In genomic region chr16:37861029-37861428, GRCm38 (mm10) we compare ENCODE assay signal across 30 mouse cellular contexts. TPM values are rescaled to one million over a fixed set of nuclear protein-coding genes. Genes with fewer than 3 reads are reported as not detected.
A peak's percentile ranks its signal among the peaks of the same experiment; 100 is the strongest.
DNase-seq lines count a peak whose midpoint lies in the region; ATAC-seq and TF ChIP-seq lines count a peak whose summit lies in the region.
"Had no signal": no experiment of that assay in that cellular context is flagged by ENCODE, and none has a peak within 500 bp of the region (broad histone marks: within the 10 kb centered on the region; RNA-seq: fewer than 3 reads in every experiment).

Gene Gm36028 (minus strand): TSS chr16:37861146.

- H3K4me3 ChIP-seq in heart, embryonic 15.5 days, result no peak within 1 kb of the TSS
- H3K4me3 ChIP-seq in intestine, embryonic 14.5 days (ENCODE audit: low read depth, low read length), result no peak within 1 kb of the TSS
- H3K4me3 ChIP-seq in intestine, postnatal 0 days (ENCODE audit: low read depth, low read length), result no peak within 1 kb of the TSS
- no peak within 1 kb of the TSS for H3K4me3 ChIP-seq in intestine, embryonic 15.5 days (replicated peaks)
- H3K4me3 ChIP-seq: embryonic facial prominence, embryonic 10.5 days; embryonic facial prominence, embryonic 13.5 days; erythroblast, embryonic 14.5 days; forebrain, embryonic 12.5 days; forebrain, embryonic 15.5 days; hindbrain, embryonic 12.5 days; hindbrain, embryonic 15.5 days had no signal

- no peak within 1 kb of the TSS for H3K27ac ChIP-seq in heart, embryonic 15.5 days
- H3K27ac ChIP-seq in intestine, embryonic 14.5 days (ENCODE audit: low read depth), result no peak within 1 kb of the TSS
- no peak within 1 kb of the TSS for H3K27ac ChIP-seq in intestine, postnatal 0 days (ENCODE audit: low read depth, low read length)
- no peak within 1 kb of the TSS for H3K27ac ChIP-seq in intestine, embryonic 15.5 days
- H3K27ac ChIP-seq: embryonic facial prominence, embryonic 10.5 days; embryonic facial prominence, embryonic 13.5 days; forebrain, embryonic 12.5 days; forebrain, embryonic 15.5 days; hindbrain, embryonic 12.5 days; hindbrain, embryonic 15.5 days had no signal

- no peak for DNase-seq in heart, postnatal 4 days
- peak; percentile 50 for DNase-seq in intestine, embryonic 14.5 days (ENCODE audit: low spot score)
- DNase-seq in cerebellum, adult 11 months, result no peak
- DNase-seq: adrenal gland, postnatal 10 days; adrenal gland, postnatal 36 days; B cell, adult 2 months; cerebellum, adult 2 months; cerebellum, adult 9-11 months; cerebellum, postnatal 36 days; embryo, embryonic 11 days; gastrocnemius, postnatal 25 days; heart, postnatal 10 days; kidney, adult 11 months; kidney, adult 9 months had no signal

- H3K4me1 ChIP-seq in heart, embryonic 15.5 days (replicated peaks), result peaks cover 10% of the 10 kb centered on the region
- no peaks in the 10 kb centered on the region for H3K4me1 ChIP-seq in intestine, embryonic 14.5 days (replicated peaks; ENCODE audit: control insufficient read depth, insufficient read depth, low read length)
- no peaks in the 10 kb centered on the region for H3K4me1 ChIP-seq in intestine, postnatal 0 days (replicated peaks; ENCODE audit: control insufficient read depth, insufficient read depth, low read length)
- no peaks in the 10 kb centered on the region for H3K4me1 ChIP-seq in intestine, embryonic 15.5 days (replicated peaks)
- H3K4me1 ChIP-seq: embryonic facial prominence, embryonic 13.5 days; forebrain, embryonic 12.5 days; forebrain, embryonic 15.5 days; hindbrain, embryonic 12.5 days; hindbrain, embryonic 15.5 days had no signal

- no peaks in the 10 kb centered on the region for H3K27me3 ChIP-seq in heart, embryonic 15.5 days
- H3K27me3 ChIP-seq in intestine, embryonic 14.5 days (replicated peaks; ENCODE audit: control insufficient read depth, insufficient read depth, low read length), result no peaks in the 10 kb centered on the region
- no peaks in the 10 kb centered on the region for H3K27me3 ChIP-seq in intestine, postnatal 0 days (replicated peaks; ENCODE audit: control insufficient read depth, insufficient read depth, low read length)
- H3K27me3 ChIP-seq in intestine, embryonic 15.5 days (replicated peaks), result no peaks in the 10 kb centered on the region
- H3K27me3 ChIP-seq: CH12.LX; embryonic facial prominence, embryonic 13.5 days; forebrain, embryonic 12.5 days; forebrain, embryonic 15.5 days; hindbrain, embryonic 12.5 days; hindbrain, embryonic 15.5 days; Patski had no signal

- H3K4me2 ChIP-seq in heart, embryonic 15.5 days, result no peak within 1 kb of the TSS
- no peak within 1 kb of the TSS for H3K4me2 ChIP-seq in intestine, embryonic 14.5 days (ENCODE audit: low read length)
- no peak within 1 kb of the TSS for H3K4me2 ChIP-seq in intestine, postnatal 0 days (replicated peaks; ENCODE audit: low read depth)
- no peak within 1 kb of the TSS for H3K4me2 ChIP-seq in intestine, embryonic 15.5 days (replicated peaks)
- H3K4me2 ChIP-seq: embryonic facial prominence, embryonic 13.5 days; forebrain, embryonic 12.5 days; forebrain, embryonic 15.5 days; heart, embryonic 11.5 days; hindbrain, embryonic 12.5 days; hindbrain, embryonic 15.5 days had no signal

- H3K36me3 ChIP-seq in heart, embryonic 15.5 days, result no peaks in the 10 kb centered on the region
- H3K36me3 ChIP-seq in intestine, embryonic 14.5 days (ENCODE audit: control insufficient read depth, insufficient read depth, low read length), result no peaks in the 10 kb centered on the region
- H3K36me3 ChIP-seq in intestine, postnatal 0 days (ENCODE audit: control insufficient read depth, insufficient read depth), result no peaks in the 10 kb centered on the region
- H3K36me3 ChIP-seq in intestine, embryonic 15.5 days, result no peaks in the 10 kb centered on the region
- H3K36me3 ChIP-seq: embryonic facial prominence, embryonic 10.5 days; embryonic facial prominence, embryonic 13.5 days; forebrain, embryonic 12.5 days; forebrain, embryonic 15.5 days; G1E; hindbrain, embryonic 12.5 days; hindbrain, embryonic 15.5 days had no signal

- peak; percentile 67 for ATAC-seq in heart, embryonic 15.5 days (replicated peaks; ENCODE audit: insufficient number of reproducible peaks, insufficient read depth, low FRiP score, low read depth)
- ATAC-seq in intestine, embryonic 14.5 days (replicated peaks; ENCODE audit: low FRiP score, low TSS enrichment, low read depth), result no peak
- ATAC-seq in intestine, postnatal 0 days, result no peak
- ATAC-seq in intestine, embryonic 15.5 days, result peak; percentile 78
- ATAC-seq: forebrain, embryonic 15.5 days; Patski had no signal

- TF ChIP-seq CTCF in intestine, postnatal 0 days (IDR thresholded peaks at IDR 0.05; ENCODE audit: low read depth), result no peak

- H3K9ac ChIP-seq in heart, embryonic 15.5 days, result no peak within 1 kb of the TSS
- no peak within 1 kb of the TSS for H3K9ac ChIP-seq in intestine, embryonic 14.5 days (ENCODE audit: low read length)
- no peak within 1 kb of the TSS for H3K9ac ChIP-seq in intestine, postnatal 0 days (ENCODE audit: low read depth, low read length)
- H3K9ac ChIP-seq in intestine, embryonic 15.5 days, result no peak within 1 kb of the TSS
- H3K9ac ChIP-seq: embryonic facial prominence, embryonic 13.5 days; forebrain, embryonic 12.5 days; forebrain, embryonic 15.5 days; hindbrain, embryonic 12.5 days; hindbrain, embryonic 15.5 days had no signal

- WGBS in heart, embryonic 15.5 days, result 47% methylated on average over 7 of the region's 7 CpGs
- 77% methylated on average over 7 of the region's 7 CpGs for WGBS in intestine, embryonic 14.5 days
- 49% methylated on average over 7 of the region's 7 CpGs for WGBS in intestine, postnatal 0 days
- WGBS in intestine, embryonic 15.5 days, result 64% methylated on average over 7 of the region's 7 CpGs

- no peaks in the 10 kb centered on the region for H3K9me3 ChIP-seq in heart, embryonic 15.5 days (replicated peaks)
- no peaks in the 10 kb centered on the region for H3K9me3 ChIP-seq in intestine, embryonic 14.5 days (ENCODE audit: control insufficient read depth, low read length)
- no peaks in the 10 kb centered on the region for H3K9me3 ChIP-seq in intestine, postnatal 0 days (ENCODE audit: control insufficient read depth)
- H3K9me3 ChIP-seq in intestine, embryonic 15.5 days, result no peaks in the 10 kb centered on the region
- H3K9me3 ChIP-seq: embryonic facial prominence, embryonic 10.5 days; embryonic facial prominence, embryonic 13.5 days; forebrain, embryonic 12.5 days; forebrain, embryonic 15.5 days; hindbrain, embryonic 12.5 days; hindbrain, embryonic 15.5 days had no signal

RNA-seq across cellular contexts. Expression of gene Gm36028, which starts in this region (rescaled TPM):
- polyA plus RNA-seq in heart, embryonic 15.5 days (2015; fragmentation: Nextera tagmentation; extraction: Ambion mirVana), result 4.9 and 6.3 TPM in 2 replicates
- under 1 TPM; 0.47 to 0.79 TPM for total RNA-seq in heart, postnatal 4 days (2021)
- polyA plus RNA-seq in intestine, embryonic 14.5 days (2014; fragmentation: Nextera tagmentation; extraction: Ambion mirVana), result not detected in 2 replicates
- polyA plus RNA-seq in intestine, postnatal 0 days (2015; fragmentation: Nextera tagmentation; extraction: Ambion mirVana), result 6.2 and 6.6 TPM in 2 replicates
- 0.80 and 1.8 TPM in 2 replicates for polyA plus RNA-seq in intestine, embryonic 15.5 days (2015; fragmentation: Nextera tagmentation; extraction: Ambion mirVana)
- total RNA-seq: CH12.LX; gastrocnemius, adult 8-10 months; gastrocnemius, postnatal 25 days; hematopoietic stem cell, adult 5-6 weeks had no signal
- polyA plus RNA-seq: erythroblast, embryonic 14.5 days; G1E had no signal

Comparison
In these comparisons a context has a peak if more than half of its experiments do, and no peak if none do; other contexts are left out.
1. ATAC-seq: peak in heart, embryonic 15.5 days (single experiment) and intestine, embryonic 15.5 days (single experiment); none in intestine, embryonic 14.5 days (single experiment) and intestine, postnatal 0 days (single experiment).
2. Peak in DNase-seq in intestine, embryonic 14.5 days; RNA of the gene not detected or under 1 TPM.